Mouse (Mus musculus) megakaryocyte-erythroid progenitor cell, adult 5-6 weeks (primary cell): ENCODE measurements around the gene Pak1. TPM values are rescaled to one million over a fixed set of nuclear protein-coding genes. Genes with fewer than 3 reads are reported as not detected.

Experiments used
- ATAC-seq: replicated peaks from 2 replicates; pipeline ENCODE4 v1.8.0; 2016; ENCODE audit warnings: mild to moderate bottlenecking, inconsistent platforms; ENCODE audit not compliant: severe bottlenecking, poor library complexity, low FRiP score, low TSS enrichment
- total RNA-seq, 2 experiments: library from RNA; stranded (forward) in 1 of 2; stranded (reverse) in 1 of 2; fragments of 200-1000, 215-1000 nt in 1 of 2; fragments of >200 nt in 1 of 2; fragmentation: Nextera tagmentation in 1 of 2; gene quantifications; 2 replicates each; pipeline ENCODE4 v1.2.3; 2014 to 2017

Gene Pak1
- total RNA-seq, 2 experiments from 2014 or later = 6.9 to 13.9 TPM

- ATAC-seq = no peak
Observed at GRCm38 (mm10) chr7:97775380-97775779, 13.0 kb upstream of the Pak1 start.

- ATAC-seq = no peak
Observed at GRCm38 (mm10) chr7:97775923-97776322, 12.4 kb upstream of the Pak1 start.

GRCm38 (mm10) chr7:97777191-97777590 is 11.2 kb upstream of the Pak1 start:
- no peak for ATAC-seq

- ATAC-seq = no peak
Observed at GRCm38 (mm10) chr7:97780222-97780621, 8.1 kb upstream of the Pak1 start.

GRCm38 (mm10) chr7:97780815-97781214 is 7.5 kb upstream of the Pak1 start:
- ATAC-seq = no peak

DNA sequence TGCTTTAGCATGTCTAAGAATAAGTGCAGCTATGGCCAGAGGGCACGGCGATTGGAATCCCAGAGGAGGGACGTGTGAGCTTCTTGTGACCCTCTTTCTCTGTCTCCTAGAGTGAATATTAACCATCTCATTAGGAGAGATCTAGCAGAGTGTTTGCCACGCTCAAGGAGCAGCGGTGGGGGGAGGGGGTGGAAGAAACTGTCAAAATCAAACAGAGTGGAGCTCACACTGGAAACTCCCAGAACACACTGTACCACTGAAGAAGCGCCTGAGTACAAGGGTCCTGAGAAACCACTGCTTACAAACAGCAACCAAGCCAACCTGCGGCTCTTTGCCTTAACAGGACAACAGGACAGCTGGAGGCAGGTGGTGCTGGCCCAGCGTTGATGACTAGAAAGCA is 6.8 kb upstream of the Pak1 start:
- ATAC-seq = no peak

DNA sequence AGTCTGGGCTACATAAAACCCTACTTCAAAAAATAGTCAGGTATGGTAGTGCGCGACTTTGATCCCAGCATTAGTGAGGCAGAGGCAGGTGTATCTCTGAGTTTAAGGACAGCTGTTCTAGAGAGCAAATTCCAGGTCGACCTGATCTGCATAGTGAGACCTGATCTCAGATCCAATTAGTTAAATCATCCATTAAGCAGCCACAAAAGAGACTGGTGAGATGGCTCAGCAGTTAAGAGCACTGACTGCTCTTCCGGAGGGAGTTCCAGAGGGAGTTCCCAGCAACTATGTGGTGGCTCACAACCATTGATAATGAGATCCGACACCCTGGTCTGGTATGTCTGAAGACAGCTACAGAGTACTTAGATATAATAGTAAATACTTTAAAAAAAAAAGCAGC is 4.8 kb upstream of the Pak1 start:
- no peak for ATAC-seq

DNA sequence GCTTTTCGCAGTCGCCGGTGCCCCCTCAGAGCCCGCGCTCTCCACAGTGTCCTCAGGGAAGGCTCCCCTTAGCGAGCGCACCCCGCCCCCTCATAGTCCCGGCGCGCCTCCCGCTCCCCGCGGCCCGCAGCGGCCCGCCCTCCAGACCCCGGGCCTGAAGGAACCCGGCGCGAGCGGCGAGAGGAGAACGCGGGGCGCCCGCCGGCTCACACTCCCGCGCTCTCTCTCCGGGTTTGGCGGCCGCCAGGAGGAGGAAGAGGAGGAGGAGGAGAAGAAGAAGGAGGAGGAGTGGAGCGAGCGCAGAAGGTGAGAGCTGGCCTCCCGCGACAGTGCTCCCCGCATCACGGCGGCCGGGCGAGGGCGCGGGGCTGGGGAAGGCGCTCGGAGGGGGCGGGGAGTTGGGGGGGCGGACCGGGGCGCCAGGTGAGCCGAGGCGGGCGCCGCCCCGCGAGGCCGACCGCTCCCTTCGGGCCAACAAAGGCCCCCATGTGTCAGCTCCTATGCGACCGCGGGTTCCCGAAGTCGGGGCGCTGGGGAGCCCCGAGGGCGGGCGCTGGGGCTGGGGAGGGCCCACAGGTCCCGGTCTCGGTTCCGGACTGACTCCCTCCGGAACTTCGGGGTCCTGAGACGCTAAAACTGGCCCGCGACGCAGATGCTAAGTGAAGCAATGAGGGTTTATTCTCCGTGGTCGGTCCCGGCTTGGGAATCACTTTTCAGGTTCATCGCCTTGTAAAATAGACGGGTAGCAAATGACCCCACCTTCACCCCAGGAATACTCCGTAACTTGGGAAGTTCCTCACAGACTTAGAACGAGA is 535 bp downstream of the Pak1 start:
- peak; percentile 78 for ATAC-seq

DNA sequence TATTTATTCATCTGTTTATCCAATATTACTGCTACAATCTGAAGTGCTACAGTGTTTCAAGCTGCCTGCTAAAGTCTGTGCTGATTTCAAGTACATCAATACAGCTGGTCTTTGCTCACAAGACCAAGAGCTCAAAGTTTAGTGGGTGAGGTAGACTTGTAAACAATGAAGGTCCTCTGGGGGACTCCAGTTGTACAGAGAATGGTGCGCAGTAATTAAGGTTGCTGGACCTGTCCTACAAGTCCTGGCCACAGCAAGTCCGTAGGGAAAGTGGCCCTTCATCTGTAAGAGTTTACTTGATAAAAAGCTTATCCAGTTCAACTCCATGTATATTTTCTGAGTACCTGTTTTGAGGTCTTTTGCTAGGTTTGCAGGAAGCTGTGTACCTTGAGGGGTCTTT is 1.9 kb downstream of the Pak1 start:
- no peak for ATAC-seq

GRCm38 (mm10) chr7:97792324-97792723 is 4.0 kb downstream of the Pak1 start:
- no peak for ATAC-seq

DNA sequence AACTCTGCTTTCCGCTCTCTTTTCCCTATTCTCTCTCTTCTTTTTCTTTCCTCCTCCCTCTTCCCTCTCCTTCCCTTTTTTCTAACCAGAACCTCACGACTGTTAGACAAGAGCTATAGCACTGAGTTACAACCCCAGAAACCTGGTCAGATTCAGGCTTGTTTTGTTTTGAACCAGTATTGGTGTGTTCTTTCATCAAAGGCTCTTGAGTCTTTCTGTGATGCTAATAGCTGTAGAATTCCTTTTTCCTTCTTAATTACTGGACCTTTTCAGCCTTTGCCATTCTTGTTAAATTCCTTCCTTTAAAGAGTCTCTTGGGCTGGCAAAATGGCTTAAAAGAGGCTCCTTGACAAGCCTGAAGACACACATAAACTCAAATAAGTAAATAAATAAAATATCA is 14.8 kb downstream of the Pak1 start:
- no peak for ATAC-seq

DNA sequence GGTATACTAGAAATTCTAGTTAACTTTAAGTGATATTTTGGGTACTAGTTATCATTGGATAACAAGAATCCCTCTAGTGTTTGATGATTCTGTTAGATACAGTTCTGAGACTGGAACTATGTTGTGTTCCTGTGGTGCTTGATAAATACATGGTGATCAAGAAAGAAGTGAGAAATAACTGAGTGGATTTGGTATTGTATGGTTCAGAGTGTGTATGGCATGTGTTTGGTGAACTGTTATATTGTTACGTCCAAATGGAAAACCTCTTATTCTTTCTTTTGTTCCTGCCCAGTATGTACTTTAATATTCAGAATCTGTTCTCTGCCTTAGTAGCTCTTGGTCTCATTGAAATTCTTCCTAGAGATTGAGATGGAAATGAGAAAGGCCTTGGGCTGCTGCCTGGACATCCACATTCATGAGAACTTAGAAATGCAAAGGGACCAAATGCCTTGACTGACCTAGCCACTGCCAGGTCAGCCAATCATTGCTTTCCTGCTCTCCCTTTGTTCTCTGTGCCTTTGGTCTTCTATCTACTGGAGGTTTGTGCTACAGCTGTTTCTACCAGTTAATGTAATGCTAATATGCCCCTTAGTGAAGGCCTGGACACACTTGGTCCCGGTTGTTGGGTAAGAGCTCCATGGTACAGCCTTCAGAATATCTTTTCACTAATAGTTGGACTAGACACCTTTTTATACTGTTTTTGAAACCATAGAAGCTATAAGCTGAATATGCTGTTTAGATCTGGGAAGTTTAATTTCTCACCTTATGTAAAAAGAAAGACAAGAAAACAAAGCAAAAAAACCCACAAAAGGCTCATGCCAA is 16.1 kb downstream of the Pak1 start:
- ATAC-seq = no peak

- ATAC-seq = no peak
Observed at GRCm38 (mm10) chr7:97805067-97805365, 16.7 kb downstream of the Pak1 start.

DNA sequence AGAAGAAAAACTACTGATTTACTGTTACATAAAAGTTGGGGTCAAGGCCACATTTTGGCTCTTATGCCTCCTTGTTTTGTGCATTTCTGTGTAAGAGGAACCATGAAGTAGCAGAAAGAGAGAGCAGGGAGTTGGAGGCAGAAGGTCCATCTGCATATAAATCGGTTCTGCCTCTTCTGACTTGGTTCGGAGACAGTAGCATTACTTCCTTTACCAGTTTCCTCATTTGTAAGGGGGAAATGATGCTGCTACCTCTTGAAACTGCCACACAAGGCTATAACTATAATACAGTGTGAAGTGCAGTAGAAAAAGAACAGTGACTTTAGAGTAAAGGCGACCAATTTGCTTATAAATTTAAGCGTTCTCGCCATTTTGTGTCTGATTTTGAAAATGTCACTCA is 21.0 kb downstream of the Pak1 start:
- ATAC-seq = no peak

DNA sequence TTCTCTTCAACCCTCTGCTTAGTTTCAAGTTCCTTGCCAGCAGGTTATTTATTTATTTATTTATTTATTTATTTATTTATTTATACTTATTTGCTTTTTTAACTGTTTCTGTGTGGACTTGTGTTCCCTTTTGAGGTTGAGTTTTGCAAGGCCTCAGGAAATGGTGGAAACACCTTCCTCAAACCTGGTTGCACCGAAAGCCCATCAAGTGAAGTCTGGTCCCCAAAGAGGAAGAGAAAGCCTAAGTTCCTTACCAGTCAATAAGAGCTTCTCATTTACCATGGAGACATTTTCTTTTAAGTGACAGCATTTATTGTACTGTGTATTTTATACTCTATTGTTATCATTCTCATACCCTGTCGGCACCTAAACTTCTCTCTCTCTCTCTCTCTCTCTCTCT is 33.5 kb downstream of the Pak1 start:
- no peak for ATAC-seq

GRCm38 (mm10) chr7:97829091-97829490 is 40.8 kb downstream of the Pak1 start:
- no peak for ATAC-seq

- ATAC-seq = no peak
Observed at GRCm38 (mm10) chr7:97830739-97831138, 42.4 kb downstream of the Pak1 start.

- ATAC-seq = no peak
Observed at GRCm38 (mm10) chr7:97832987-97833386, 44.6 kb downstream of the Pak1 start.

DNA sequence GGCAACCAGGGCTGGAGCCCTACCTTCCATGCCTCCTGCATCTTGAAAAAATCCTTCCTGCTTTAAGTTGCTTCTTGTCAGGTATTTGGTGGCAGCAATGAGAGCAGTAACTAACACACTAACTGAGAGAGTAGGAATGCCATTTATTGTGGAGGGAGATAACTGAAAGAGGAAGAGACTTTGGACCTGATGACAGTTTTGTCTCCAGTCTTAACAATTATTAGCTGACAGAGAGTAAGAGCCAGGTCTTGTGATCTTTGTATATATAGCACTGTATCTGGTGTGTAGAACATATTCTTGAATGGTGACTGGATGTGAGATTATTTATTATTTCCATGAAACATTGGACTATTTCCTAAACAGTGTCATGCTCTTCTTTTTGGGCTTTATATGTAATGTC is 50.2 kb downstream of the Pak1 start:
- no peak for ATAC-seq

- no peak for ATAC-seq
Observed at GRCm38 (mm10) chr7:97841311-97841710, 53.0 kb downstream of the Pak1 start.

DNA sequence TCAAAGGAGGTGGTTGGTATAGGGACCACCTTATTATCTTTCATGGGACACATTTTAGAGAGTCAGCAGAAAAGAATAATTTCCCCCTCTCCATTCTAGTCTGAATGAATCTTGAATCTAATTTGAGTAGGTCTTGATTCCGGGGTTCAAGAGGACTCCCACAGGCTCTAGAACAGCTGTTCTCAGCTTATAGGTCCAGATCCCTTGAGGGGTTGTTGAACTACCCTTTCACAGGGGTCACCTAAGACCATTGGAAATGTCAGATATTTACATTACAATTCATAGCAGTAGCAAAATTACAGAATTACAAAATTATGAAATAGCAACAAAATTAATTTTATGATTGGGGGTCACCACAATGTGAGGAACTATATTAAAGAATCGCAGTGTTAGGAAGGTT is 54.0 kb downstream of the Pak1 start:
- ATAC-seq = no peak
